Mouse (Mus musculus) spleen, adult 2 months (tissue): ENCODE measurements around the gene Lmf1. TPM values are rescaled to one million over a fixed set of nuclear protein-coding genes. Genes with fewer than 3 reads are reported as not detected.
A peak's percentile ranks its signal among the peaks of the same experiment; 100 is the strongest.

Experiments
- DNase-seq, 2 experiments: peaks; one replicate each; pipeline versions ENCODE4 v3.0.0 to v3.0.0-alpha.2; 2012 to 2021; ENCODE audit warnings: low spot score in 2 of 2, low read depth in 1 of 2
- H3K27ac ChIP-seq: fragments of 200-500 bp; 2 replicates; pipeline ENCODE4 v1.5.1; 2012; ENCODE audit warnings: low read length, inconsistent platforms; ENCODE audit not compliant: insufficient read depth
- H3K27me3 ChIP-seq: fragments of 200-500 bp; 2 replicates; pipeline ENCODE4 v1.6.1; 2012; ENCODE audit warnings: mild to moderate bottlenecking, moderate library complexity, low read length, inconsistent platforms; ENCODE audit not compliant: control insufficient read depth, insufficient read depth
- H3K36me3 ChIP-seq: fragments of 200-500 bp; 2 replicates; pipeline ENCODE4 v1.6.1; 2012; ENCODE audit warnings: mild to moderate bottlenecking, low read length, inconsistent platforms; ENCODE audit not compliant: control insufficient read depth, insufficient read depth
- H3K4me1 ChIP-seq: fragments of 200-500 bp; 2 replicates; pipeline ENCODE4 v1.6.1; 2011; ENCODE audit warnings: inconsistent platforms; ENCODE audit not compliant: control insufficient read depth, insufficient read depth, insufficient read length
- H3K4me3 ChIP-seq: fragments of 200-500 bp; 2 replicates; pipeline ENCODE4 v1.5.1; 2011; ENCODE audit warnings: mild to moderate bottlenecking, inconsistent platforms; ENCODE audit not compliant: insufficient read depth, insufficient read length; ENCODE audit errors: extremely low read depth
- CTCF ChIP-seq: fragments of 200-500 bp; IDR thresholded peaks from 2 replicates; pipeline ENCODE4 v1.5.1; 2011; ENCODE audit warnings: mild to moderate bottlenecking, inconsistent platforms; ENCODE audit not compliant: insufficient read depth, insufficient read length, insufficient replicate concordance; ENCODE audit errors: extremely low read depth
- POLR2A ChIP-seq: fragments of 200-500 bp; IDR thresholded peaks from 2 replicates; pipeline ENCODE4 v1.6.1; 2011; ENCODE audit warnings: low read depth, low read length, inconsistent platforms
- WGBS: fragments of 180-500 bp; shearing (Covaris S2); methylation state at CpG from one replicate; pipeline ENCODE4 v1.1.7; 2018; 5-methylcytosine and 5-hydroxymethylcytosine counted together
- polyA plus RNA-seq: library from polyadenylated mRNA; depleted of rRNA; stranded (reverse); fragments of >200 nt; gene quantifications from 2 replicates; pipeline ENCODE4 v1.2.3, GENCODE M21; 2012

Gene Lmf1
- polyA plus RNA-seq, 1 experiment, result 15.6 TPM

GRCm38 (mm10) chr17:25568880-25569279 lies 10.0 kb upstream of the Lmf1 start:
- no peak for DNase-seq
- peaks cover 6% of the 10 kb centered on the region for H3K27me3 ChIP-seq
- no peak overlapping the region for H3K27ac ChIP-seq
- H3K4me3 ChIP-seq, result no peak overlapping the region
- peaks cover 8% of the 10 kb centered on the region for H3K4me1 ChIP-seq
- TF ChIP-seq CTCF (no peak), POLR2A (no peak)
- H3K36me3 ChIP-seq, result no peaks in the 10 kb centered on the region
- 90% methylated on average over 11 of the region's 11 CpGs for WGBS

DNA sequence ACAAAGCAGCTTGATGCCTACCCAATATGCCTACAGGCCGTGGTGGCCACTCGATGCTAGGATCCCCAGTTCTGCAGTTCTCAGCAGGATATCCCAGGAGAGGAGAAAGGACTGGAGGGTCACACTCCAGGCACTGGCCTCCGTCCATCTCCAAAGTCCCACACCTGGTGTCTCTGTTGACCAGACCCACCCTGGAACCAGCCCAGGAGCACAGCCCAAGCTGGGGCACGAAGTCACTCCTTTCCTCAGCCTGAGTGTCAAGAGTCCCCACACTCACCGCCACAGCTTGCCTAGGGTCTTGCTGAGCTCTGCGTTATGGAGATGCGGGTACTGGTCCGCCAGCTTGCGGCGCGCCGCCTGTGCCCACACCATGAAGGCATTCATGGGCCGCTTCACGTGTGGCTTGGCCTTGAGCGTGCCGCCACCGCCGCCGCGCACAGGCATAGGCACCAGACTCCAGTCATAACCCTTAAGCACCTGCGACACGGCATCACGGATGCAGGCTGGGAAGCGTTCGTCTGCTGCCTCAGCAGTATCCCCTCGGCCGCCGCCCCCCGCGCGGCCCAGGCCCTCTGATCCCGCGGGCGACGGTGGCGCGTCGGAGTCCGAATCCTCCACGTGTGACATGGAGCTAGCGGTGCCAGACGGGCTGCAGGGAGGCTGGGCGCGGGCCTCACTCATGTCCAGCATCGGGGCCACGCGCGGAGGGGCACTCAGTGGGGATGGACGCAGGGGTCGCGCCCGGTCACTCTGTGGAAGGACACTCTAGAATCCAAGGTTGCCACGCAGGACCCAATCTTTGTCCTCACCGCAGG lies 8.8 kb upstream of the Lmf1 start:
- Histone ChIP-seq H3K27me3 (peaks cover 6% of the 10 kb centered on the region), H3K27ac (no peak overlapping the region), H3K4me1 (peaks cover 8% of the 10 kb centered on the region), H3K4me3 (peak overlapping the region; percentile 68; the same call in 1 of the 2 replicates), H3K36me3 (no peaks in the 10 kb centered on the region)
- DNase-seq, result no peak
- WGBS, result 13% methylated on average over 54 of the region's 54 CpGs
- TF ChIP-seq POLR2A (no peak), CTCF (no peak)

GRCm38 (mm10) chr17:25570648-25571452 lies 8.0 kb upstream of the Lmf1 start, which contains the start of gene Sox8:
Gene Sox8 (minus strand): TSS chr17:25570686.
- H3K4me1 ChIP-seq, result peaks cover 8% of the 10 kb centered on the region
- TF ChIP-seq POLR2A, result no peak
- no peak for TF ChIP-seq CTCF
- H3K27ac ChIP-seq, result no peak within 1 kb of the TSS
- peak; percentile 31 to 67 for DNase-seq
- peaks cover 6% of the 10 kb centered on the region for H3K27me3 ChIP-seq
- peak within 1 kb of the TSS; percentile 68 for H3K4me3 ChIP-seq
- 2% methylated on average over 61 of the region's 61 CpGs for WGBS
- no peaks in the 10 kb centered on the region for H3K36me3 ChIP-seq

GRCm38 (mm10) chr17:25571453-25571820 lies 7.4 kb upstream of the Lmf1 start:
- peaks cover 8% of the 10 kb centered on the region for H3K4me1 ChIP-seq
- peaks cover 6% of the 10 kb centered on the region for H3K27me3 ChIP-seq
- H3K36me3 ChIP-seq, result no peaks in the 10 kb centered on the region
- TF ChIP-seq POLR2A (no peak), CTCF (no peak)
- DNase-seq, result no peak
- H3K27ac ChIP-seq, result no peak overlapping the region
- peak overlapping the region; percentile 68; the same call in 1 of the 2 replicates for H3K4me3 ChIP-seq
- WGBS, result 8% methylated on average over 8 of the region's 8 CpGs

- no peaks in the 10 kb centered on the region for H3K27me3 ChIP-seq
- no peak for TF ChIP-seq CTCF
- TF ChIP-seq POLR2A, result no peak
- DNase-seq, result no peak
- WGBS, result 45% methylated on average over 12 of the region's 12 CpGs
- H3K36me3 ChIP-seq, result no peaks in the 10 kb centered on the region
- H3K27ac ChIP-seq, result no peak overlapping the region
- peaks cover 11% of the 10 kb centered on the region; the same call in 1 of the 2 replicates for H3K4me1 ChIP-seq
- no peak overlapping the region for H3K4me3 ChIP-seq
Observed at GRCm38 (mm10) chr17:25575208-25575971, 3.5 kb upstream of the Lmf1 start.

GRCm38 (mm10) chr17:25576034-25576433 lies 2.9 kb upstream of the Lmf1 start:
- H3K27me3 ChIP-seq, result no peaks in the 10 kb centered on the region

More at GRCm38 (mm10) chr17:25576034-25576433, 2.9 kb upstream of the Lmf1 start:
- H3K36me3 ChIP-seq, result no peaks in the 10 kb centered on the region
- TF ChIP-seq POLR2A (no peak), CTCF (no peak)
- WGBS, result 40% methylated on average over 2 of the region's 2 CpGs
- H3K27ac ChIP-seq, result no peak overlapping the region
- H3K4me1 ChIP-seq, result peaks cover 11% of the 10 kb centered on the region; the same call in 1 of the 2 replicates
- H3K4me3 ChIP-seq, result no peak overlapping the region
- no peak for DNase-seq
